Mouse (Mus musculus) liver, embryonic 11.5 days (tissue): ENCODE data around the gene Dmrtc1b. TPM values are rescaled to one million over a fixed set of nuclear protein-coding genes. Genes with fewer than 3 reads are reported as not detected.

Experiments used
- polyA plus RNA-seq: library from polyadenylated mRNA; unstranded; fragments of >200 nt; fragmentation: Nextera tagmentation; extraction: Ambion mirVana; gene quantifications from 2 replicates; pipeline ENCODE4 v1.2.1, GENCODE M21; 2014

The Dmrtc1b gene
- polyA plus RNA-seq, 1 experiment from 2014 or later, result not detected

Other genes with a start within 250 kb of the Dmrtc1b start
- 2.4 and 4.2 TPM in 2 replicates for gene Hdac8, start 202.5 kb upstream of the Dmrtc1b start, polyA plus RNA-seq
- gene Phka1, start 63.6 kb upstream of the Dmrtc1b start, polyA plus RNA-seq, result 3.7 and 3.8 TPM in 2 replicates
- not detected in 2 replicates for gene Gm3880, start 20.9 kb upstream of the Dmrtc1b start, polyA plus RNA-seq
- gene Gm9112, start 230 bp upstream of the Dmrtc1b start, polyA plus RNA-seq, result not detected in 2 replicates
- not detected in 2 replicates for gene Dmrtc1c1, start 95.1 kb downstream of the Dmrtc1b start, polyA plus RNA-seq
- not detected in 2 replicates for gene Dmrtc1c2, start 146.8 kb downstream of the Dmrtc1b start, polyA plus RNA-seq
- gene 1700031F05Rik, start 160.1 kb downstream of the Dmrtc1b start, polyA plus RNA-seq, result not detected in 2 replicates
- gene Dmrtc1a, start 200.8 kb downstream of the Dmrtc1b start, polyA plus RNA-seq, result 0.14 TPM in 1 of 2 replicates, not detected in the other
- not detected in 2 replicates for gene 1700011M02Rik, start 201.0 kb downstream of the Dmrtc1b start, polyA plus RNA-seq
- gene 1700018G05Rik, start 220.5 kb downstream of the Dmrtc1b start, polyA plus RNA-seq, result not detected in 2 replicates